Mouse (Mus musculus): ENCODE data around the gene Gm3336.

DNA sequence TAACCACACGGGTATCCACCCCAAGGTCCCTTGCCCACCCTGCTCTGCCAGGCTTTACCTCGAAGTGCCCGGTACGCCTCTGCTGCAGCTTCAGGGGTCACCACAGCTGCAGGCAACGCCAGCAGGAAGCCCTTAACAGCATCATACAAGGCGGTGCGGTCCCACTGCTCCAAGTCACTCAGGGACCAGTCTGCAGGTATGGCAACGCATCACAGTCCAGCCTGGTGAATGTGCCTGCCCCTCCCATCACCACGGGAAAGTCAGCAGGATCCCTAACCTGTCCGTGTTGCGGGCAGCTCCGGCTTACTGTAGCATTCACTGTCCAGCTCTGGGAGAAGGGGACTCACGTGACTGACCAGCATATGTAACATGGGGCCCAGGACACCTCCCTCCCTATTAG, 53.7 kb downstream of the Gm3336 start:
- no peak for TF ChIP-seq CTCF (IDR thresholded peaks at IDR 0.05; ENCODE audit: low read depth, low read length)
- no peak for TF ChIP-seq POLR2A (IDR thresholded peaks at IDR 0.05; ENCODE audit: extremely low read depth, insufficient read depth, low read length)

Measured in liver, adult 2 months (tissue).